Mouse (Mus musculus) olfactory bulb, adult 2 months (tissue): ENCODE results near the gene Ccnl2.

ENCODE experiments used
- CTCF ChIP-seq: fragments of 200-500 bp; IDR thresholded peaks from 2 replicates; pipeline ENCODE4 v1.5.1; 2012; ENCODE audit warnings: low read depth, mild to moderate bottlenecking, low read length, moderate library complexity; ENCODE audit not compliant: insufficient read depth
- POLR2A ChIP-seq: fragments of 200-500 bp; IDR thresholded peaks from 2 replicates; pipeline ENCODE4 v1.6.1; 2012; ENCODE audit warnings: mild to moderate bottlenecking, low read depth, low read length, moderate library complexity; ENCODE audit not compliant: insufficient read depth

DNA sequence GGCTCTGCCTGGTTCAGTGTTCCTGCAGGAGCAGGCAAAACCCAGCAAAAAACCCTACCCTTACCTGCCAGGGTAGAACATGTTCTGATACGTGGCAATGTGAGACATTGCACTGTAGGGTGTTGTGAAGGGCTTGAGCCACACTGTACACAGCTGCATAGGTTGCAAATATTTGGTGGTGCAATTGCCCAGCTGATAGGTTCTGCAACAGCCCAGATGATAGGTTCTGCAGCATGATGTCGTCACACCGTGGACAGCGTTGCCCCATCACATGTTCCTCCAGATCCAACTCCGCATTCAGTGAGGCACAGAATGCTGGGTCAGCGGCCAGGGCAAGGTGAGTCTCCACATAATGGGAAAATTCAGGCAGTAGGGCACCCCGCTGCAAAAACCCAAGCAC, 49.5 kb downstream of the Ccnl2 start:
- TF ChIP-seq CTCF (no peak), POLR2A (no peak)
